Mouse (Mus musculus): ENCODE measurements around the gene Fgd2. TPM values are rescaled to one million over a fixed set of nuclear protein-coding genes. Genes with fewer than 3 reads are reported as not detected.
"Not testable (repeated sequence)": the region's sequence is repeated elsewhere in the genome, so short reads cannot be mapped to it uniquely, and the experiment has no call there.

The Fgd2 gene
- total RNA-seq (2021) = 1 to 10 TPM; 4.8 to 9.0 TPM
- long read RNA-seq, experiment 1, partial matches to known transcripts = 1 of 8 reads
- long read RNA-seq, experiment 1, other reads (novel, unspliced or antisense) = 7 of 8 reads
- long read RNA-seq, experiment 2, partial matches to known transcripts = 0 of 5 reads
- long read RNA-seq, experiment 2, other reads (novel, unspliced or antisense) = 2 of 5 reads

- intact Hi-C loops (cut with DNase I) = no loop called here
- DNase-seq (ENCODE audit: low spot score in 2 of 2) = peak in 1 of 2 experiments; percentile 47
Measured at GRCm38 (mm10) chr17:29360761-29361221, at the start of gene Fgd2. TSS of gene Fgd2 (plus strand) at chr17:29360914.

DNA sequence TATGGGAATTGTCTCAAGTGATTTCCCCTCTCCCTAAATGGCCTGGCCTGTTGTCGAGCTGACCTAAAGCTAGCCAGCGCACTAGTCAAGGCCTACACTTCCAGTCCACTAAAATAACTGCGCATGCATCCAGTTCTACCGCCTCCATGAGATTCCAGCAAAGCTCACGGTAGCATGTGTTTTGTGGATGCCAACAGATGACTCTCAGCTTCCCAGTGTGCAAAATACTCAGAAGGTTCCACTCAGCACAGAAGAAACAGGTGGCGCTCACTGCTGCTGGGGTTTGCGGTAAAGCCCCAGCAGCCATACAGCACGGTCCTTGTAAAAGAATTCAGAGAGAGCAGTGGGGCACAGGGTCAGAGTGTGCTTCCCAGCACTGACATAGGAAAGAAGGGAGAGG is 49.1 kb upstream of the Fgd2 start:
- DNase-seq (ENCODE audit: low spot score in 2 of 2) = peak in 1 of 2 experiments; percentile 61
- intact Hi-C loops (cut with DNase I) = no loop called here

DNA sequence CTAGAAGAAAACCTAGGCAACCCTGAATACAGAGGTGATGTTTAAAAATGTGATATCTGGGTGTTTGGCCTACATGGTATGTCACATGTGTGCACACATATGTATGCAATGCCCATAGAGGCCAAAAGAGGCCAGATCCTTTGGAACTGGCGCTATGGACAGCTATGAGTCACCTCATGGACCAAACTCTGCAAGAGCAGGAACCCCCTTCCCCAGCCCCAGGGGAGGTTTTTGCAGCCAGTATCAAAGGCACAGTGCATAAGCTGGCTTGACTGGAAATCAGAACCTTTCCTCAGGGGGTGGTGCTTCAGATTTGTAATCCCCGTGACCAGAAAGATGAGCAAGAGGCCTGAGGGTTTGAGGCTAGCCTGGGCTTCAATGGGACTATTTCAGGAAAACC is 48.6 kb upstream of the Fgd2 start:
- no peak for DNase-seq (ENCODE audit: low spot score in 2 of 2)
- intact Hi-C loops (cut with DNase I) = no loop called here

- no peak for DNase-seq (ENCODE audit: low spot score in 2 of 2)
- intact Hi-C loops (cut with DNase I) = no loop called here
Measured at GRCm38 (mm10) chr17:29313300-29313699, 47.4 kb upstream of the Fgd2 start.

GRCm38 (mm10) chr17:29315672-29316465 is 44.8 kb upstream of the Fgd2 start:
- intact Hi-C loops (cut with DNase I) = no loop called here
- no peak for DNase-seq (ENCODE audit: low spot score in 2 of 2)

- intact Hi-C loops (cut with DNase I) = no loop called here
- DNase-seq (ENCODE audit: low spot score in 2 of 2) = no peak
Measured at GRCm38 (mm10) chr17:29316891-29317290, 43.8 kb upstream of the Fgd2 start.

GRCm38 (mm10) chr17:29317380-29317779 is 43.3 kb upstream of the Fgd2 start, which contains the start of gene Pi16:
TSS of gene Pi16 (plus strand) at chr17:29317680.
- intact Hi-C loops (cut with DNase I); DNase-seq (ENCODE audit: low spot score in 2 of 2): not testable (repeated sequence)

DNA sequence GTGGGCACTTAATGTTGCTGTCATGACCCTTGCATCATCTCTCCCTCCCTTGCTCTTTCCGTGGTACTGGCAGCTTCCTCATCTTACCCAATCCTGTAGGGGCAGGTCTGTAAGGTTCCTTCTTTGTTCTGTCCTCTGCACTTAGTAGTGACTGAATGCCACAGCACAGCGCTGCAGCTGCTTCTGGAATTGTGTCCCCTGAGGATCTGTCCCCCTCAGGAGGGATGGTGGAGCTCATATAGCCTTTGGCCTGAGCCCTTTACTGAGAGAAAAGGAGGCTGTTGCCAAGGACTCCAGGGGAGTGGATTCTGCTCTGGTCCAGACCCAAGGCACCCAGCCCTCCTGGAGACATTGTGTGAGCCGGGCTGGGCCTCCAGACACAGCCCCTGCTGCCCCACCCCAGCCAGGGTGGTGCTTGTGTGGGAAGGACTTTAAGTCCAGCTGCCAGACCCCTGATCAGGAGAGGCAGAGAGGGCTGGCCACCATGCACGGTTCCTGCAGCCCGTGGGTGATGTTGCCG is 41.9 kb upstream of the Fgd2 start:
- intact Hi-C loops (cut with DNase I) = no loop called here

GRCm38 (mm10) chr17:29319476-29319875 is 41.2 kb upstream of the Fgd2 start:
- intact Hi-C loops (cut with DNase I) = no loop called here

More for the DNA sequence above, 41.9 kb upstream of the Fgd2 start:
- DNase-seq (ENCODE audit: low spot score in 2 of 2) = no peak

DNA sequence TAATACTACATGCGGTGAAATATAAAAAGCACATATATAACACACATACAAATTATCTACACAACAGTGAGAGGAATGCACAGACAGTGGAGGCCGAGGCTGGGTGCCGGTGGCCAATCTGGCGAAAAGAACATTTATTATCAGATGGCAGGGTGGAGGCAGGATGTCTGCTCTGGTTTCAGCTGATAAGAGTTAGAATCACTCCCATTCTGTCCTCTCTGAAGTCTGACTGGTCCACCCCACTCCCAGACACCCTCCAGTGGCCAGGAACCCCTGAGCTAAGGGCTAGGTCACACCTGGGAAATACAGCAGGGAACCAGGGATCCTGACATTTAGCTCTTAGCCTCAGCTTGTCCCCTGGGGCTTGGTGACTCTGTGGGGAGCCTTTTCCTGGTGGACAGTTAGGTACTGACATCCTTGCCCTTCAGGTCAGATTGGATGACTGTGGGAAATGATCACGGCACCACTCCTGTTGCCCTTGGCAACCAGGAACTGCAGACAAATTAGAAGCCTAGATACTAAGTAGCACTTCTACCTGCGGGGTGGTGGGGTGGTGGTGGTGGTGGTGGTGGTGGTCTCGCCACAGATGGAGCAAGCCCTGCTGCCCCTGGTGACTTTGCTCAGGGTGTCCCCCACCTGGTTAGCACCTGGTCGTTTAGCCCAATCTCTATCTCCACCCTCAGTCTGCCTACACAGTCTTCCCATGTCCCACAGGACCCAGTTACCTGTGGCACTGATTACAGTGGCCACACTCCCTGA is 40.7 kb upstream of the Fgd2 start:
- intact Hi-C loops (cut with DNase I) = no loop called here
- no peak for DNase-seq (ENCODE audit: low spot score in 2 of 2)

More at GRCm38 (mm10) chr17:29319476-29319875, 41.2 kb upstream of the Fgd2 start:
- no peak for DNase-seq (ENCODE audit: low spot score in 2 of 2)

- intact Hi-C loops (cut with DNase I) = no loop called here
- DNase-seq (ENCODE audit: low spot score in 2 of 2) = no peak
Measured at GRCm38 (mm10) chr17:29321765-29322602, 38.7 kb upstream of the Fgd2 start.

GRCm38 (mm10) chr17:29322603-29322962 is 38.1 kb upstream of the Fgd2 start:
- intact Hi-C loops (cut with DNase I) = no loop called here
- no peak for DNase-seq (ENCODE audit: low spot score in 2 of 2)

DNA sequence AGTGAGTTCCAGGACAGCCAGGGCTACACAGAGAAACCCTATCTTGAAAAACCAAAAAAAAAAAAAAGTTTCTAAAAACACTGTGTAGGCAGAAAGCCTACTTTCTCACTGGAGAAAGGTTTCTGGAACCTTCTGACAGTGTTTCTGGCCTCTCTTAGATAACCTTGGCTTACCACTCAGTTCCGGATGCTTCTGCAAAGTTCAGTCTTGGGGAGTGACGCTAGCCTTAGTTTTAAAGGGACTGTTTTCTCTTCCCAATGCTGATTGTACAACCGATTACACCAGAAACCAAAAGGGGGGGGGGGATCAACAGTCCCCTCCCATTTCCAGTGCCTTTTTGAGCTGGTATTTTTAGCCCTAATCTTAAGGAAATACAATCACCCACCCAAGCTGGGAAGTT is 37.1 kb upstream of the Fgd2 start:
- intact Hi-C loops (cut with DNase I) = no loop called here

DNA sequence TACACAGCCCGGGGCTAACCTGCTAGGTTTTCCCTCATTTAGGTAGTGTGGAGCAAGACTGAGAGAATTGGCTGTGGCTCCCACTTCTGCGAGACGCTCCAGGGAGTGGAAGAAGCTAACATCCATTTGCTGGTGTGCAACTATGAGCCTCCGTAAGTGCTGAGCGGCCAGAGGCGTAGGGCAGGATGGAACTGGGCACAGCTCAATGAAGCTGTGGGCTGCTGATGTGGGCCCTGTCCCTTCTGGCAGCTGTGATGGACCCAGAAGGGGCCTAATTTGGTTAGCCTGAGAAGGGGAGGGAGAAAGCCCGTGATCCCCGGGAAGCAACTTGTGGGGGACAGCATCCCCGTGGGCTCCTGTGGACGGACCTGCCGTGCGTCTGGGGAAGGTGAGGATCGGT is 34.9 kb upstream of the Fgd2 start:
- intact Hi-C loops (cut with DNase I) = no loop called here
- no peak for DNase-seq (ENCODE audit: low spot score in 2 of 2)

More for the DNA sequence above, 37.1 kb upstream of the Fgd2 start:
- DNase-seq (ENCODE audit: low spot score in 2 of 2) = no peak

- intact Hi-C loops (cut with DNase I) = no loop called here
- peak in 1 of 2 experiments; percentile 43 for DNase-seq (ENCODE audit: low spot score in 2 of 2)
Measured at GRCm38 (mm10) chr17:29326531-29327529, 33.9 kb upstream of the Fgd2 start.

DNA sequence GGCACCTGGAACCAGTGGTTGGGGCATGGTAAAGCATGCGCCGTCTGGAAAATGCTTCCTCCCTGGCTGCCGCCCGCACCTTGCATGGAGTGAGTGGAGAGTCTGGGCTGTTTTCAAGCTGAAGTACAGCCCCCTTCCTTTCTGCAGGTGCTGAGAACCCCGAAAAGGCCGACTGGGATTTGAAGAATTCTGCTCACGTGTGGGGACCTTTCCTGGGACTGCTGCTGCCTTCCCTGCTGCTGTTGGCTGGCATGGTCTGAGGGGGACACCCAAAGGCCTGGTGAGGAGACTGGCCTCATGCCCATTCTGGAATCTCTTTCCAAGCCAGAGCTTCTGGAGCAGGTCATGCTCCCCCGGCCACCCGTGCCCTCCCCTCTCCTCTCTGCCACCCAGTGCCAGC is 33.0 kb upstream of the Fgd2 start:
- no peak for DNase-seq (ENCODE audit: low spot score in 2 of 2)
- intact Hi-C loops (cut with DNase I) = no loop called here

GRCm38 (mm10) chr17:29330221-29330620 is 30.5 kb upstream of the Fgd2 start:
- intact Hi-C loops (cut with DNase I) = no loop called here
- no peak for DNase-seq (ENCODE audit: low spot score in 2 of 2)
